Mouse (Mus musculus) WW6 (cell line): ENCODE measurements around the gene Rab5if.
"Not testable (repeated sequence)": the region's sequence is repeated elsewhere in the genome, so short reads cannot be mapped to it uniquely, and the experiment has no call there.

Experiments
- DNase-seq: peaks from one replicate; pipeline ENCODE4 v3.0.0-alpha.2; 2013; ENCODE audit warnings: low read depth, low spot score

The Rab5if gene

GRCm38 (mm10) chr2:156862772-156863486 is at the start of gene Rab5if:
TSS of gene Rab5if (plus strand) at chr2:156863128.
- DNase-seq: peak; percentile 95

- DNase-seq: no peak
Measured at GRCm38 (mm10) chr2:156814344-156814801, 48.6 kb upstream of the Rab5if start.

GRCm38 (mm10) chr2:156814893-156815292 is 48.0 kb upstream of the Rab5if start:
- no peak for DNase-seq

- DNase-seq: no peak
Measured at GRCm38 (mm10) chr2:156815412-156815811, 47.5 kb upstream of the Rab5if start.

- no peak for DNase-seq
Measured at GRCm38 (mm10) chr2:156816116-156816515, 46.8 kb upstream of the Rab5if start.

GRCm38 (mm10) chr2:156825128-156825527 is 37.8 kb upstream of the Rab5if start:
- DNase-seq: not testable (repeated sequence)

- no peak for DNase-seq
Measured at GRCm38 (mm10) chr2:156834336-156834735, 28.6 kb upstream of the Rab5if start.

GRCm38 (mm10) chr2:156838839-156839238 is 24.1 kb upstream of the Rab5if start:
- DNase-seq: no peak

GRCm38 (mm10) chr2:156839319-156840191 is 23.4 kb upstream of the Rab5if start, which contains the start of gene Tgif2:
TSS of gene Tgif2 (plus strand) at chr2:156840007.
- DNase-seq: peak; percentile 92

- no peak for DNase-seq
Measured at GRCm38 (mm10) chr2:156840301-156841027, 22.5 kb upstream of the Rab5if start.

GRCm38 (mm10) chr2:156841028-156841840 is 21.7 kb upstream of the Rab5if start:
- DNase-seq: no peak

GRCm38 (mm10) chr2:156841841-156842706 is 20.9 kb upstream of the Rab5if start:
- DNase-seq: no peak

GRCm38 (mm10) chr2:156842711-156843110 is 20.2 kb upstream of the Rab5if start:
- no peak for DNase-seq

GRCm38 (mm10) chr2:156843331-156843730 is 19.6 kb upstream of the Rab5if start:
- no peak for DNase-seq

GRCm38 (mm10) chr2:156844715-156845114 is 18.2 kb upstream of the Rab5if start:
- no peak for DNase-seq

GRCm38 (mm10) chr2:156847653-156848052 is 15.3 kb upstream of the Rab5if start:
- DNase-seq: no peak

- DNase-seq: no peak
Measured at GRCm38 (mm10) chr2:156848526-156849182, 14.3 kb upstream of the Rab5if start.

GRCm38 (mm10) chr2:156850505-156850904 is 12.4 kb upstream of the Rab5if start:
- no peak for DNase-seq

- not testable (repeated sequence) for DNase-seq
Measured at GRCm38 (mm10) chr2:156853584-156853983, 9.3 kb upstream of the Rab5if start.
